Mouse (Mus musculus) layer of hippocampus, postnatal 36 days (tissue): Measurements from ENCODE around the gene Pmfbp1. TPM values are rescaled to one million over a fixed set of nuclear protein-coding genes. Genes with fewer than 3 reads are reported as not detected.

Experiments
- DNase-seq, 2 experiments: peaks; one replicate each; pipeline ENCODE4 v3.0.0; 2022
- total RNA-seq, 2 experiments: library from RNA; stranded (reverse); gene quantifications; 2 replicates each; pipeline ENCODE4 v1.2.3; 2021

Pmfbp1 gene
- total RNA-seq, 2 experiments from 2014 or later = 0.10 TPM; not detected in 1

GRCm38 (mm10) chr8:109503566-109503965 is 9.7 kb downstream of the Pmfbp1 start:
- no peak for DNase-seq

GRCm38 (mm10) chr8:109505560-109505959 is 11.7 kb downstream of the Pmfbp1 start:
- no peak for DNase-seq

GRCm38 (mm10) chr8:109524008-109524407 is 30.2 kb downstream of the Pmfbp1 start:
- DNase-seq = no peak

DNA sequence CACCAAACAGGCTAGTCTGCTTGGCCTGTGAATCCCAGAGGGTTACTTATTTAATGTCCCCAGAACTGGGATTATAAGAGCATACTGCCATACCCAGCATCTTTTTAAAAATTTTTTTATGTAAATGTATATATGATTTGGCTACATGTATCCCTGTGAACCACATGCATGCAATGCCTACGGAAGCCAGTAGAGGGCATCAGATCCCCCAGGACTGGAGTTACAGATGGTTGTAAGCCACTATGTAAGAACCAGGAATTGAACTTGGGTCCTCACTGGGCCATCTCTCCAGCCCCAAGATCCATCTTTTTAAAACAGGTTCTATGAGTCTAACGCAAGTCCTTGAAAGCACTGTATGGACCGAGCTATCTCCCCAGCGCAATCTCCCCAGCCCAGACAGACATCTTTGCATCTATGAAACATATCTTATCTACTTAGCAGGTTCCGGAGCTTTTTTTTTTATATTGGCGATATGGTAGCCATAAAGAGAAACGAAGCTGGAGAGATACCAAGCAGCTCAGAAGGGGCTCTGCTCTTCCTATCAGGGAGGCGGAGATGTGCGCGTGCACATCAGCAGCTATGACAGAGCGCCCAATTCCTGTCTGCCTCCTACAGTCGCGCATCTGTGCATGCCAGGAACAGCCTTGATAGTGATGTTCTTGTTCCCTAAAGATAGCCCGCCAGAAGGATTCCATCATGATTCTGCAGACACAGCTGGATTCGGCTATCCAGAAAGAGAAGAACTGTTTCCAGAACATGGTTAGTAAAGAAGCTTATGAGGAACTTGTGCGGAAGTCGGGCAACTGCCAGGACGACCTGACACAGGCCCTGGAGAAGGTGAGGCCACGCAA is 41.5 kb downstream of the Pmfbp1 start:
- no peak for DNase-seq

DNA sequence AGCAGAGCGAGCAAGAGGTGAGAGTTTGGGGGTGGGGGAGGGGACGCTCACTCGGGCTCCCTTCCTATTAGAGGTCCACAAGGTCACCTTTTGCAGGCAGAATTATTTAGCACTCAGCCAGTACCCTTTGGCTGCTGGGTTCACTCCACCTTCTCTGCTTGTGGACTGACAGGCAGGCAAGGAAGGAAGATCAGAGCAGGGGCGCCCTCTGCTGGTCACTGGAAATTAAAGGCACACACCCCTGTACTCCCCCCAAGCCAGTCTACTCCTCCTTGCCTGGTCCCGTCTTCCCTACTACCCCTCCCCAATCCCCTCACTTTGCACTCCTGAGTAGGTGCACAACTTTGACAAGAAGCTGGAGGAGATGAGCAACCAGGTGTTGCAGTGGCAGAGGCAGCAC is 42.9 kb downstream of the Pmfbp1 start:
- peak; percentile 77 to 78 for DNase-seq

DNA sequence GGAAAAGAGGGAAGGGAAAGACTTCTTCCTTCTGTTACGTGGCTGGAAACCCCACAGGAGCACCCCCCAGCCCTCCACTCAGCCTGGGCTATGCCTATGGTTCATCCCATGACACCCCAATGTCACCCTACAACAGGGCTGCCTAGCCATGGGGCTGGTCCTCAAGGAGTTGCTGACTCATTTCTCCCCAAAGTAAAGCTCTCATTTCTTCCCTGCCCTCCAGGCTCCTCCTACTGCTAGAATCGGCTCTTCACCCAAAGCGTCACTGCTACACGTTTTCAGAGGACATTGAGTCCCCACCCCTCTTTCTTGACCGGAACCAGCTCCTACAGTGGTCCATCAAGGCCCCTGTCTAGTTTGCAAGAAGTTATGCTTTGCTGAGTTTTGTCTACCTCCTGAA is 48.3 kb downstream of the Pmfbp1 start:
- DNase-seq = no peak

DNA sequence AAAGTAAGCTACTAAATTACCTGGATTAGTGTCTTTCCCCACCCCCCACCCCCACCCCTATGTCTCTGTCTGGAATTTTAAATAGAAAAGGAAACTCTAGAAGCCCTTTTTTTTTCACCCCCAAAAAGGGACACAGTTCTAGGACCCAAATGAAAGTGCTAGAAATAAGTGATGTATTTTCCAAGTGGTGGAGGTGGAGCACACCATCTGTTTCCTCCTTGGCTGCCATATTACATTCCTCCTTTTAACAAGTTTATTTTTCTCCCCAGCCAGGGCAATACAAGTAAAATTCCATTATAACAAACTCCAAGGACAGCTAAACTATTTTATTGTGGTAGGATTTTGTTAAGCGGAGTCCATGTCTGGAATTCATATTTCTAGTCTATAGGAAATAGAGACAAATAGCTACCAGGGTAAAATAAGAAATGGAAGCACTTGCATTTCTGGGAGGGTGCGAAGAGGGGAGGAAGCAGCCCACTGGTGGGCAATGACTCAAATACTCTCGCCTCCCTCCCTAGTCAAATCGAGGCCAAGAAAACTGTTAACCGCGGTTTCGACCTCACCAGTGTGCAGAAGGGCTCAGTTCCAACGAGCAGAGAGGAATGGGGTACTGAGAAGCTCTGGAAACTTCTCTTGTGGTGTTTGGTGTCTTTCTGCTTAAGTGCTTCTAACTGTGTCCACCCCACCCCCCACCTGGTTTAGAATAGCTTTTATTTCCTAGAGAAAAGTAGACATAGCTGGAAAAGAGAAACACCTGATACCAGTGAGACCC is 49.1 kb downstream of the Pmfbp1 start:
- no peak for DNase-seq

DNA sequence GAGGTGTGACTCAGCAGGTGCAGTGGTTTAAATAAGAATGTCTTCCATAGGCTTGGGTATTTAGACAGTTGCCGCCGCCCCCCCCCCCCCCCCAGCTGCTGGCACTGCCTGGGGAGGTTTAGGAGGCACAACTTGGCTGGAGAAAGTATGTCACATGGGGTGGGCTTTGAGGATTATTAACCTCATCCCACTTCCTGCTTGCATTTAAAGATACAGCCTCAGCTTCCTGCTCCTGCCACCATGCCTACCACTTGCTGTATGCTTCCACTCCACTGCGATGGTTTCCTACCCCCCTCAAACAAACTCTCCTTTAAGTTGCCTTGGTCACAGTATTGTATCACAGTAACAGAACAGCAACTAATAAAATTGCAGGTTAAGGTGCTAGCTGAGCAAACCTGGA is 50.2 kb downstream of the Pmfbp1 start:
- no peak for DNase-seq

DNA sequence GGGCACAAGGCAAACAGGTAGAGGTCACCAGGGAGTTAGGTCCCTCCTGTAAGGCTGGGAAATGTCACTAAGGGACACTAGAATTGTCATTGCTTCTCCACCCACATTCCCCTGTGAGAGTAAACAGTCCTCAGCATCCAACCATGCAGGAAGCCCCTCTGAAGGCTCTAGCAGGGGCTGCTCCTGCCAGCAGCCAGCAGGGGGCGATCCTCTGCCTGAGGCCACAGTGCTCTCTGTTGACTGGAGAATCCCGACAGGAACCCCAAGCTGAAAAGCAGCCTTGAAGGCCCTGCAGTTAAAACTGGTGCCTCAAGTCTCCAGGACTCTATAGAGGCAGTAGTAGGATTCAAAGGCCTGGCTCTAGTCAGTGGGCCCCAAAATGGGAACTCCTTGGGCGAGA is 57.8 kb downstream of the Pmfbp1 start:
- DNase-seq = no peak

- no peak for DNase-seq
Measured at GRCm38 (mm10) chr8:109563881-109564280, 70.1 kb downstream of the Pmfbp1 start.

GRCm38 (mm10) chr8:109564766-109565165 is 70.9 kb downstream of the Pmfbp1 start:
- no peak for DNase-seq

DNA sequence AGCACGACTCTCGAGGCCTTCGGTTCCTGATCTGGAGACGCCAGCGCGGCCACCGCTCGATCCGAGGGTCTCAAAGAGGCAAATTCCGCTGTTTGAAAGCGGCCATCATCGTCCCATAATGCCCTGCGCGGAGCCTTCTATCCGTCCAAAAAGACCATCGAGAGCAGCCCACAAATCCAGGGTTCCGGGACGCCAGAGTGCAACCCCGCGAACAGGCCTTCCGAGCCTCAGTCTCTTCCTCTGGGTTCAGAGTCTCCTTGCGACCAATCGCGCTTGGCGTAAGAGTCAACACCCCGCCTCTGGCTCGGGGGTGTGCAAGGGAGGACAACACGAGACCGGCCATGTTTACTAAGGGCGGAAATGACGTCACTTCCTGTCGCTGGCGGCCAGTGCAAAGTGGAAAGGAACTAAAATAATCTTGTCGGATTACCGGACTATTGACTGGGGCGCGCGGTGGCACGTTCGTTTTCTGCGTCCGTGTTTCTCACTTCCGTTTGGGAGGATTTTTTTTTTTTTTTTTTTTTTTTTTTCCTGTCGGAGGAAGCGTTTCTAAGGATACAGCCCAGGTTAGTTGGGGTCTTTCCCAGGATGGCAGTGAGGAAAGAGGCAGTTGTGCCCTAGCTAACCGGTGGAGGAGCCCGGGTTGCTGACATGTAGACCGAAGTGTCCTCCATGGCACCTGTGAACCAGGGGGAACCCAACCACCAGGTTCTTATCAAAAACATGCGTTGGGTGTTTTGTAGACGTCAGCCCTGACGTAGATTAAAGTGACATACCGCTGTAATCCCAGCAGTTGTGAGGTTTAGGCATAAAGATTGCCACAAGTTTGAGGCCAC is 71.9 kb downstream of the Pmfbp1 start, which contains the start of the genes Dhx38 and Txnl4b:
Gene Dhx38 (minus strand): TSS at position 364 of the 836 bp plus-strand sequence.
Gene Txnl4b (plus strand): TSS at position 395 of the 836 bp plus-strand sequence.
- peak; percentile 99 for DNase-seq

DNA sequence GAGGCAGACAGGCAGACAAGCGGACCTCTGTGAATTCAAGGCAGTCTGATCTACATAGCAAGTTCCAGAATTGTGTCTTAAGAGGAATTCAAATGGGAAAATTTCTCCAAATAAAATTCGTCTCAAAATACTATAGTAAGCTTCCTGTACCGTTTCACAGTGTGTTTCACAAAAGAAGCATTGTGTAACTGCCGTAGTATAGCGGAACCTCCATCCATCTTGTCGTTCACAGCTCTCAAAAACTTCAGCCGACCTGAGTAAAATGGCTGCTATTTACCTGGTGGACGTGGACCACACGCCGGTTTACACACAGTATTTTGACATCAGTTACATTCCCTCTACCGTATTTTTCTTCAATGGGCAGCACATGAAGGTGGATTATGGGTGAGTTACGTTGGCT is 77.3 kb downstream of the Pmfbp1 start:
- DNase-seq = no peak

GRCm38 (mm10) chr8:109576311-109576710 is 82.5 kb downstream of the Pmfbp1 start:
- DNase-seq = no peak

DNA sequence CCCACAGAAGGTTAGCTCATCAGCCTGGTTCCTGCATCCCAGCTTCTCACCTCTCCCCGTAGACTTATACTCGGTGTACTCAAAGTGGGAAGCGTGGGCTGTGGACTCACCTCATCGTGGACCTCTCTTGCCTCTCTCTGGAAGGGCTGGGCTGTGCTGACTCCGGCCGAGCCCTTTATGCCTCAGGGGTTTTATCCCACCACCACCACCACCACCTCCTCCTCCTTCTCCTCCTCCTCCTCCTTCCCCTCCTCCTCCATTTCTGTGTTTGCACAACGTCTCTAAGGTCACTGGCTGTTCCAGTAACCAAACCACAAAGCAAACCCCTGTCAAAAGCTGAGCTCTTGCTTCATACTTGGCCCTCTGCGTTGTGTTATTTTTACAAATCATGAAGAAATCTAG is 85.1 kb downstream of the Pmfbp1 start, which contains the start of gene Hp:
Gene Hp (minus strand): TSS at position 273 of the 402 bp plus-strand sequence.
- no peak for DNase-seq

DNA sequence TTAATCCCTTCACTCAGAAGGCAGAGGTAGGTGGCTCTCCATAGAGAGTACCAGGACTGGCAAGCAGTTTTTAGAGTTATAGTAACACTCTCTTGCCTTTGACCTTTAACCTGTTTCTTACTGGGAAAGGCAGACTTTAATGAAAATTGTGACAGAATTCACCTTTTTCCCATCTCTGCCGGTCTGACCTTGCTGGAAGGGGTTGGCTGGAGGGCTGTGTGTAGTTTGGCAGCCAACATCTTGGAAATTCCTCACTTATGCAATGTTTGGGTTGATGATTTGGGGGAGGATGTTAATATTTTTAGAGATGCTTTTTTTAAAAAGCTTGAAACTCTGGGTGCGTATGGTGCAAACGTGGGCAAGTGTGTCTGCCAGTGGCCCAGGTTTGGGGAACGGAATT is 90.5 kb downstream of the Pmfbp1 start:
- DNase-seq = no peak

GRCm38 (mm10) chr8:109584830-109585229 is 91.0 kb downstream of the Pmfbp1 start:
- DNase-seq = no peak

GRCm38 (mm10) chr8:109585652-109586051 is 91.8 kb downstream of the Pmfbp1 start:
- no peak for DNase-seq

DNA sequence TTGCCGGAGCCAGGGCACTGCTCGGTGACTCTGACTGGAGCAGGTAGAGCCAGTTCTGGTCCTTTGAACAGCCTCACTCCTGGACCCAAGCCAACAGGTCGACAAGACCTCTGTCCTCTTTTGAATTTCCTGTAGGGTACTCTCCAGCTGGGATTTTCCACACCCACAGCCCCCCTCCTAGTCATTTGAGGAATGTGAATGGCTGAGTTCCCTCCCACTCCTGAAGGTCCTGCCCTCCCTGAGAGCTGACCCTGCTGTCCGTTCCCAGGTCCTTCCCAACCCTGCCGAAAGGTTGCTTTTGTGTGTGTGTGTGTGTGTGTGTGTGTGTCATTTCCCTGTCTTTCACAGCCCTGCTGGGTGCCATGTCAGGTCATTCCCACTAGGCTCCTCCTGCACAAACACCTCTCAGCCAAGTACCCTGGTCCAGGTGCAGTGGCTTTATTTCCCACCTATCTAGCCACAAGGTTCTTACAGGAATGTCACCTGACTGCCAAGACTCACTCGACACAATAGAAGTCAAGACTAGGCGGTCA is 93.2 kb downstream of the Pmfbp1 start:
- DNase-seq = no peak

GRCm38 (mm10) chr8:109590901-109591300 is 97.1 kb downstream of the Pmfbp1 start:
- no peak for DNase-seq

DNA sequence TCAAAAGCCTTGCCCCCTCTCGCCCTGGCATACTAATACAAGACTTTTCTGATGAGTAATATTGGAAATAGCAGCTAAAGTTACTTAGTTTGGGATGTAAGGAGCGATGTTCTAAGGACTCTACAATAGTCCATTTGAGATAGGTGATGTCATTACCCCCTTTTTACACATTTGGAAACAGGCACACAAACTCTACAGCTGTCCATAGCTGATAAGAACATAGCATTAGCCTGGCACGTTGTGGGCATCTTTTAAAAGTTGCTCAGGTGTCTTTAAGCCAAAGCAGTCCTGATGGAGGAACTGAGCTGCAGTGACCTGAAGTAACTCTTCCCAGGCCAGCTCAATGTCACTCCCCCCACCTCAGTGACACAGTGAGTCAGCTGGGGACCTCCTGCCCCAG is 97.5 kb downstream of the Pmfbp1 start:
- no peak for DNase-seq

GRCm38 (mm10) chr8:109592164-109592563 is 98.3 kb downstream of the Pmfbp1 start:
- DNase-seq = no peak
